Mouse (Mus musculus): ENCODE measurements around the gene Abcb5. TPM values are rescaled to one million over a fixed set of nuclear protein-coding genes. Genes with fewer than 3 reads are reported as not detected.

Gene Abcb5
- polyA plus RNA-seq, 1 experiment, result not detected

- peak overlapping the region; percentile 100 for H3K27ac ChIP-seq (ENCODE audit: insufficient read depth, low read depth, low read length)
- TF ChIP-seq POLR2A (IDR thresholded peaks at IDR 0.05; ENCODE audit: insufficient read depth, low read depth, low read length) (no peak), CTCF (IDR thresholded peaks at IDR 0.05; ENCODE audit: insufficient read depth, low read depth, low read length) (no peak)
- no peaks in the 10 kb centered on the region; the same call in 1 of the 2 replicates for H3K4me1 ChIP-seq (ENCODE audit: control insufficient read depth, insufficient read depth, low read length)
- peak overlapping the region; percentile 65 for H3K4me3 ChIP-seq (ENCODE audit: insufficient read depth, low read depth, low read length)
- WGBS, result 2% methylated on average over 11 of the region's 11 CpGs
These were observed 116.2 kb downstream of the Abcb5 start for GRCm38 (mm10) chr12:118849996-118850395.

GRCm38 (mm10) chr12:118849203-118849861 lies 116.9 kb downstream of the Abcb5 start:
- H3K27ac ChIP-seq (ENCODE audit: insufficient read depth, low read depth, low read length), result peak overlapping the region; percentile 100
- TF ChIP-seq CTCF (IDR thresholded peaks at IDR 0.05; ENCODE audit: insufficient read depth, low read depth, low read length) (no peak), POLR2A (IDR thresholded peaks at IDR 0.05; ENCODE audit: insufficient read depth, low read depth, low read length) (no peak)
- peak overlapping the region; percentile 65 for H3K4me3 ChIP-seq (ENCODE audit: insufficient read depth, low read depth, low read length)
- no peaks in the 10 kb centered on the region; the same call in 1 of the 2 replicates for H3K4me1 ChIP-seq (ENCODE audit: control insufficient read depth, insufficient read depth, low read length)
- under 1% methylated on average over 78 of the region's 78 CpGs for WGBS

- TF ChIP-seq CTCF (IDR thresholded peaks at IDR 0.05; ENCODE audit: insufficient read depth, low read depth, low read length) (no peak), POLR2A (IDR thresholded peaks at IDR 0.05; ENCODE audit: insufficient read depth, low read depth, low read length) (no peak)
- Histone ChIP-seq H3K4me3 (ENCODE audit: insufficient read depth, low read depth, low read length) (peak overlapping the region; percentile 65), H3K27ac (ENCODE audit: insufficient read depth, low read depth, low read length) (peak overlapping the region; percentile 100), H3K4me1 (ENCODE audit: control insufficient read depth, insufficient read depth, low read length) (no peaks in the 10 kb centered on the region; the same call in 1 of the 2 replicates)
- under 1% methylated on average over 80 of the region's 80 CpGs for WGBS
These were observed 117.6 kb downstream of the Abcb5 start for GRCm38 (mm10) chr12:118848496-118849202.

GRCm38 (mm10) chr12:118847861-118848495 lies 118.2 kb downstream of the Abcb5 start:
- H3K4me3 ChIP-seq (ENCODE audit: insufficient read depth, low read depth, low read length), result peak overlapping the region; percentile 65
- 2% methylated on average over 23 of the region's 23 CpGs for WGBS
- H3K4me1 ChIP-seq (ENCODE audit: control insufficient read depth, insufficient read depth, low read length), result no peaks in the 10 kb centered on the region; the same call in 1 of the 2 replicates
- no peak for TF ChIP-seq POLR2A (IDR thresholded peaks at IDR 0.05; ENCODE audit: insufficient read depth, low read depth, low read length)
- no peak for TF ChIP-seq CTCF (IDR thresholded peaks at IDR 0.05; ENCODE audit: insufficient read depth, low read depth, low read length)
- peak overlapping the region; percentile 100 for H3K27ac ChIP-seq (ENCODE audit: insufficient read depth, low read depth, low read length)

GRCm38 (mm10) chr12:118847381-118847780 lies 118.8 kb downstream of the Abcb5 start:
- Histone ChIP-seq H3K4me1 (ENCODE audit: control insufficient read depth, insufficient read depth, low read length) (no peaks in the 10 kb centered on the region; the same call in 1 of the 2 replicates), H3K4me3 (ENCODE audit: insufficient read depth, low read depth, low read length) (peak overlapping the region; percentile 65), H3K27ac (ENCODE audit: insufficient read depth, low read depth, low read length) (peak overlapping the region; percentile 100)
- TF ChIP-seq CTCF (IDR thresholded peaks at IDR 0.05; ENCODE audit: insufficient read depth, low read depth, low read length) (no peak), POLR2A (IDR thresholded peaks at IDR 0.05; ENCODE audit: insufficient read depth, low read depth, low read length) (no peak)
- WGBS, result under 1% methylated on average over 17 of the region's 17 CpGs

- Histone ChIP-seq H3K4me3 (ENCODE audit: insufficient read depth, low read depth, low read length) (peak overlapping the region; percentile 65), H3K27ac (ENCODE audit: insufficient read depth, low read depth, low read length) (peak overlapping the region; percentile 100), H3K4me1 (ENCODE audit: control insufficient read depth, insufficient read depth, low read length) (no peaks in the 10 kb centered on the region; the same call in 1 of the 2 replicates)
- TF ChIP-seq CTCF (IDR thresholded peaks at IDR 0.05; ENCODE audit: insufficient read depth, low read depth, low read length), result no peak
- peak; percentile 57 for TF ChIP-seq POLR2A (IDR thresholded peaks at IDR 0.05; ENCODE audit: insufficient read depth, low read depth, low read length)
- WGBS, result under 1% methylated on average over 59 of the region's 59 CpGs
These were observed 119.4 kb downstream of the Abcb5 start for GRCm38 (mm10) chr12:118846649-118847321.

- peak within 1 kb of the TSS; percentile 65 for H3K4me3 ChIP-seq (ENCODE audit: insufficient read depth, low read depth, low read length)
- WGBS, result 21% methylated on average over 6 of the region's 6 CpGs
- peak within 1 kb of the TSS; percentile 100 for H3K27ac ChIP-seq (ENCODE audit: insufficient read depth, low read depth, low read length)
- no peaks in the 10 kb centered on the region; the same call in 1 of the 2 replicates for H3K4me1 ChIP-seq (ENCODE audit: control insufficient read depth, insufficient read depth, low read length)
- TF ChIP-seq POLR2A (IDR thresholded peaks at IDR 0.05; ENCODE audit: insufficient read depth, low read depth, low read length) (no peak), CTCF (IDR thresholded peaks at IDR 0.05; ENCODE audit: insufficient read depth, low read depth, low read length) (no peak)
These were observed 120.0 kb downstream of the Abcb5 start, which contains the start of gene Sp8 for GRCm38 (mm10) chr12:118846221-118846620. Gene Sp8 (plus strand): TSS chr12:118846329.

- no peaks in the 10 kb centered on the region; the same call in 1 of the 2 replicates for H3K4me1 ChIP-seq (ENCODE audit: control insufficient read depth, insufficient read depth, low read length)
- WGBS, result 16% methylated on average over 3 of the region's 3 CpGs
- TF ChIP-seq CTCF (IDR thresholded peaks at IDR 0.05; ENCODE audit: insufficient read depth, low read depth, low read length) (no peak), POLR2A (IDR thresholded peaks at IDR 0.05; ENCODE audit: insufficient read depth, low read depth, low read length) (no peak)
- H3K27ac ChIP-seq (ENCODE audit: insufficient read depth, low read depth, low read length), result no peak overlapping the region
- no peak overlapping the region for H3K4me3 ChIP-seq (ENCODE audit: insufficient read depth, low read depth, low read length)
These were observed 120.9 kb downstream of the Abcb5 start for GRCm38 (mm10) chr12:118845351-118845750.

Data from olfactory bulb, adult 2 months (tissue).